Mouse (Mus musculus): Measurements from ENCODE around the gene Dnaja3.

GRCm38 (mm10) chr16:4742186-4742585 lies 102.4 kb downstream of the Dnaja3 start:
- TF ChIP-seq CTCF (IDR thresholded peaks at IDR 0.05; ENCODE audit: extremely low read depth, insufficient read depth, low read length) (no peak), POLR2A (IDR thresholded peaks at IDR 0.05; ENCODE audit: extremely low read depth, insufficient read depth, low read length) (no peak)
